ENCODE assay signal across 17 mouse cellular contexts in genomic region chr15:87191901-87192300, GRCm38 (mm10).
DNase-seq lines count a peak whose midpoint lies in the region; ATAC-seq and TF ChIP-seq lines count a peak whose summit lies in the region.
"Had no signal": no experiment of that assay in that cellular context is flagged by ENCODE, and none has a peak within 500 bp of the region (broad histone marks: within the 10 kb centered on the region; RNA-seq: fewer than 3 reads in every experiment).

No protein-coding gene starts in this region.

- H3K4me1 ChIP-seq in ES-Bruce4 (ENCODE audit: control insufficient read depth, insufficient read depth, low read length), result no peaks in the 10 kb centered on the region
- H3K4me1 ChIP-seq in cortical plate, adult 2 months (ENCODE audit: control insufficient read depth, insufficient read depth, low read length), result no peaks in the 10 kb centered on the region
- H3K4me1 ChIP-seq in midbrain, embryonic 11.5 days (ENCODE audit: control insufficient read depth, insufficient read depth, low read length), result no peaks in the 10 kb centered on the region
- H3K4me1 ChIP-seq in kidney, embryonic 16.5 days (ENCODE audit: insufficient read depth, low read length), result no peaks in the 10 kb centered on the region

- H3K4me2 ChIP-seq in midbrain, embryonic 11.5 days, result no peak overlapping the region
- H3K4me2 ChIP-seq in kidney, embryonic 16.5 days (replicated peaks; ENCODE audit: low read depth, low read length), result no peak overlapping the region
- H3K4me2 ChIP-seq: hindbrain, embryonic 15.5 days had no signal

- H3K4me3 ChIP-seq in ES-Bruce4 (ENCODE audit: low read depth, low read length), result no peak overlapping the region
- H3K4me3 ChIP-seq in cortical plate, adult 2 months (ENCODE audit: insufficient read depth, low read length), result no peak overlapping the region
- no peak overlapping the region for H3K4me3 ChIP-seq in midbrain, embryonic 11.5 days (ENCODE audit: low read depth, low read length)
- no peak overlapping the region for H3K4me3 ChIP-seq in kidney, embryonic 16.5 days (ENCODE audit: low read length)
- H3K4me3 ChIP-seq: erythroblast, embryonic 14.5 days; hindbrain, embryonic 15.5 days had no signal

- no peak for ATAC-seq in midbrain, embryonic 11.5 days (ENCODE audit: low FRiP score)
- ATAC-seq in kidney, embryonic 16.5 days (ENCODE audit: low FRiP score, low TSS enrichment), result no peak
- ATAC-seq: activated CD4-positive, CD25-positive, alpha-beta regulatory T cell, adult 4 months had no signal

- peak; percentile 58 for TF ChIP-seq CTCF in ES-Bruce4 (IDR thresholded peaks at IDR 0.05; ENCODE audit: low read depth, low read length)
- TF ChIP-seq CTCF in cortical plate, adult 2 months (IDR thresholded peaks at IDR 0.05; ENCODE audit: extremely low read depth, insufficient read depth, low read length), result 0 out of 2 replicates have a peak, but pooled peaks have one; percentile 14

- no peak for TF ChIP-seq POLR2A in ES-Bruce4 (IDR thresholded peaks at IDR 0.05; ENCODE audit: insufficient read depth, low read length)
- TF ChIP-seq POLR2A in cortical plate, adult 2 months (IDR thresholded peaks at IDR 0.05; ENCODE audit: extremely low read depth, insufficient read depth, low read length), result no peak

- no peaks in the 10 kb centered on the region for H3K9me3 ChIP-seq in ES-Bruce4 (replicated peaks; ENCODE audit: control insufficient read depth, insufficient read depth, low read length, poor library complexity, severe bottlenecking)
- H3K9me3 ChIP-seq in midbrain, embryonic 11.5 days (ENCODE audit: control insufficient read depth, low read length), result no peaks in the 10 kb centered on the region
- no peaks in the 10 kb centered on the region for H3K9me3 ChIP-seq in kidney, embryonic 16.5 days (ENCODE audit: low read length)
- H3K9me3 ChIP-seq: hindbrain, embryonic 15.5 days had no signal

- DNase-seq in cerebellum, postnatal 10 days, result peak; percentile 16 to 46
- no peak for DNase-seq in cerebellum, adult 18-20 months
- peak; percentile 22 for DNase-seq in layer of hippocampus, adult 9-10 months (ENCODE audit: low spot score)
- no peak for DNase-seq in layer of hippocampus, adult 11-12 months (ENCODE audit: low spot score)
- DNase-seq in midbrain, embryonic 11.5 days (ENCODE audit: low spot score, missing footprints), result no peak
- DNase-seq: adrenal gland, postnatal 36 days; cerebellum, adult 11-12 months; left cerebral cortex, postnatal 4 days; lung, adult 2 months; thymus, postnatal 25 days had no signal

- WGBS in midbrain, embryonic 11.5 days, result 78% methylated on average over 4 of the region's 4 CpGs
- WGBS in kidney, embryonic 16.5 days, result 79% methylated on average over 4 of the region's 4 CpGs

- no peak for TF ChIP-seq EP300 in ES-Bruce4 (IDR thresholded peaks at IDR 0.05; ENCODE audit: insufficient read depth, low read depth, low read length)

- H3K27me3 ChIP-seq in ES-Bruce4 (ENCODE audit: control insufficient read depth, insufficient read depth, low read length, poor library complexity, severe bottlenecking), result no peaks in the 10 kb centered on the region
- no peaks in the 10 kb centered on the region for H3K27me3 ChIP-seq in midbrain, embryonic 11.5 days (ENCODE audit: control insufficient read depth, insufficient read depth, low read length)
- H3K27me3 ChIP-seq in kidney, embryonic 16.5 days (ENCODE audit: insufficient read depth, low read length), result no peaks in the 10 kb centered on the region
- H3K27me3 ChIP-seq: hindbrain, embryonic 15.5 days had no signal

- H3K36me3 ChIP-seq in ES-Bruce4 (ENCODE audit: control insufficient read depth, insufficient read depth, low read length, poor library complexity, severe bottlenecking), result no peaks in the 10 kb centered on the region
- H3K36me3 ChIP-seq in midbrain, embryonic 11.5 days (ENCODE audit: control insufficient read depth, insufficient read depth, low read length), result no peaks in the 10 kb centered on the region
- no peaks in the 10 kb centered on the region for H3K36me3 ChIP-seq in kidney, embryonic 16.5 days (ENCODE audit: insufficient read depth, low read length)
- H3K36me3 ChIP-seq: hindbrain, embryonic 15.5 days had no signal

- no peak overlapping the region for H3K9ac ChIP-seq in ES-Bruce4 (ENCODE audit: low read depth, poor library complexity, severe bottlenecking)
- no peak overlapping the region for H3K9ac ChIP-seq in midbrain, embryonic 11.5 days (ENCODE audit: low read length)
- no peak overlapping the region for H3K9ac ChIP-seq in kidney, embryonic 16.5 days (replicated peaks; ENCODE audit: low read length)
- H3K9ac ChIP-seq: hindbrain, embryonic 15.5 days had no signal

- H3K27ac ChIP-seq in ES-Bruce4 (ENCODE audit: insufficient read depth, low read length), result no peak overlapping the region
- no peak overlapping the region for H3K27ac ChIP-seq in cortical plate, adult 2 months (ENCODE audit: insufficient read depth, low read length)
- H3K27ac ChIP-seq in midbrain, embryonic 11.5 days (ENCODE audit: low read depth, low read length), result no peak overlapping the region
- no peak overlapping the region for H3K27ac ChIP-seq in kidney, embryonic 16.5 days (ENCODE audit: low read length)
- H3K27ac ChIP-seq: hindbrain, embryonic 15.5 days; kidney, postnatal 0 days had no signal

Comparison
In these comparisons a context has a peak if more than half of its experiments do, and no peak if none do; other contexts are left out.
1. DNase-seq: peak in cerebellum, postnatal 10 days (2 of 2) and layer of hippocampus, adult 9-10 months (single experiment); none in cerebellum, adult 18-20 months (0 of 2), layer of hippocampus, adult 11-12 months (single experiment) and midbrain, embryonic 11.5 days (single experiment).